Mouse (Mus musculus) heart, postnatal 0 days (tissue): ENCODE measurements at regions not wholly inside any gene's neighbourhood (a gene's known extent, or its start where the extent isn't known, plus 50 kb on each side); places are given as distances from the start of the nearest gene placed in this dataset.

Source experiments
- CTCF ChIP-seq: IDR thresholded peaks from 2 replicates; pipeline ENCODE4 v1.5.1; 2016; ENCODE audit warnings: antibody characterized with exemption, control low read depth, low read depth
- EP300 ChIP-seq: IDR thresholded peaks from 2 replicates; pipeline ENCODE4 v1.6.1; 2016; ENCODE audit warnings: antibody characterized with exemption, low read depth

GRCm38 (mm10) chr2:146631098-146631497 is 119.0 kb upstream of the Ralgapa2 start:
- TF ChIP-seq CTCF = no peak
- TF ChIP-seq EP300 = no peak
